Mouse (Mus musculus) forelimb bud, embryonic 11.5 days (tissue): ENCODE data around the gene Chuk.
A peak's percentile ranks its signal among the peaks of the same experiment; 100 is the strongest.

Source experiments
- DNase-seq: peaks from one replicate; pipeline ENCODE4 v3.0.0-alpha.2; 2012; ENCODE audit warnings: low read depth, low spot score

Gene Chuk

DNA sequence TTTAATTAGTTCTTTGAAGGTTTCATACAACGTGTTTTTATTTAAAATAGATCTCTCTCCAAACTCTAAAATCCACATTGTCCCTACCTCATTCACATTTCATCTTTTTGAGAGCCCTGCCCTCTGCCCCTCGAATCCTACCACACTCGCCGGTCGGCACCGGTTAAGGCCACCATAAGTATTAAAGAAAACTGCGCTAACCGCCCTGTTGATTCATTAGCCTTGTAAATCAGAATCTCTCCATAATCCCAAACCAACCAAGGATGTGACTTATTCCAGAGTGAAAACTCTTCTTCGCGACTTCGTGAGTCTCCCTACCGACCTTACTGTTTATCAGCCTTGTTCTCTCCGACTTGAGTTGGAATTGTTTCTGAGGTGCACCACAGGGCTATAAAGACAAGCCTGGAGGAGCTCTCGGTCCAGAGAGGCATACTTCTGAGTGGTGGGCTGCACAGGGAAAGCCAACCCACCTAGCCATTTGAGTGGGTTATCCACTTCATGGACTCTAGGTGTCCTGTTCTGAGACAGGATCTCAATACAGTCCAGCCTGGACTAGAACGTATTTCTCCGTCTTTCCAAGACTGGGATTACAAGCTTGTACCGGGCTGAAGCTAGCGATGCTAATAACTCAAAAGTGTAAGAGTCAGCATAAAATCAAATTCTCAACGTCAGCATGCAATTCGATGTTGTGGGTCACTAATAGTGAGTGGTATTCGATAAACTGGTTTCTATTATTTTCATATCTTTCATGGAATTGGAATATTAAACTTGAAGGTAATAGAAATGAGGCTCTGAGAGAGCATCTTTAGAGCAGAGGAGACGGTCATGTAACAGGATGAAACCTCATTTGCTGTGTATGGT, 611 bp upstream of the Chuk start:
- DNase-seq, result peak; percentile 13

DNA sequence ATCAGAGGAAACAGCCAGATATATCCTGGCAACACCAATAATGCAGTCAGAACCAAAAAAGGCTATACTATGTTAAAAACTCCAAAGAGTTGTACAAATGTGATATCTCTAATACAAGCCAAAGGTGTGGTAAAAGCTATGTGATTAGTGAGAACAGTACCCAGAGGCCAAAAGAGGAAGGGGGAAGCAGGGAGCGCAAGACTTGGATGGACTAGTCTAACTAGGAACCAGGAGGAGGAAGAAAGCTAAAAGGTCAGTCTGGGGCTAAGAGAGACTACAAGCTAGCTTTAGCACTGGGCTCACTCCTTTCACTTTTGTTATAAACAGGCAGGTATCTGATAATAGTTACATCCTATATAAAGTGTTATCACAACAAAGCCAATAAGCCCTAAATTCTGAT, 2.9 kb downstream of the Chuk start:
- no peak for DNase-seq

DNA sequence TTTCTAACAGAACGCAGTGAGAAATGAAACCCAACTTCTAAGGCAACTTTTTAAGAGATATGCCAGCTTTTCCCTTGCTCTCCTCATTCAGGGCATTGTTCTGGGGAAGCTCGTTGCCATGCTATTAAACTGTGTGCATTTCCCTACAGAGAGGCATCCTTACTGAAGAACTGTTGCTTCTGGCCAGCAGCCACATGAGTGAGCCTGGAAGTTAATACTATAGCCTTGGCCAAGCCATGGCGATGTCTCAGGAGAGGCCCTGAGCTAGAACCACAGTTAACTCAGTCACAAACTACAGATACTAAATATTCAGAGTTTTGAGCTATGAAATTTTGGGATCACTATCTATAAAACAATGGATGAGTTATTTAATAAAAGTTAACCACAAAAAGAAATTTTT, 4.3 kb downstream of the Chuk start:
- no peak for DNase-seq

DNA sequence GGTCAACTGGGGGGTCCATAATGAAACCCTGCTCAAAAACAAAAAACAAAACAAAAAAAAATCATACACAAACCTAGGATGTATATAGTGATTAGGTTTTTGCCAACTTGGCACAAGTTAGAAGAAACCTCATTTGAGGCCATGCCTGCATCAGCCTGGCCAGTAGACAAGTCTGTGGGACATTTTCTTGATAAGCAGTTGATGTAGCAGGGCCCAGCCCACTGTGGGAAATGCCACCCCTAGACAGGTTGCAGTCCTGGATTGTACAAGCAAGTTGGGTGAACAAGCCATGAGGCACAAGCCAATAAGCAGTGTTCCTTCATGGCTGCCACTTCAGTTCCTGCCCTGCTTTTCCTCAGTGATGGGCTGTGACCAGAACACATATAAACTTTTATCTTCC, 6.4 kb downstream of the Chuk start:
- no peak for DNase-seq

DNA sequence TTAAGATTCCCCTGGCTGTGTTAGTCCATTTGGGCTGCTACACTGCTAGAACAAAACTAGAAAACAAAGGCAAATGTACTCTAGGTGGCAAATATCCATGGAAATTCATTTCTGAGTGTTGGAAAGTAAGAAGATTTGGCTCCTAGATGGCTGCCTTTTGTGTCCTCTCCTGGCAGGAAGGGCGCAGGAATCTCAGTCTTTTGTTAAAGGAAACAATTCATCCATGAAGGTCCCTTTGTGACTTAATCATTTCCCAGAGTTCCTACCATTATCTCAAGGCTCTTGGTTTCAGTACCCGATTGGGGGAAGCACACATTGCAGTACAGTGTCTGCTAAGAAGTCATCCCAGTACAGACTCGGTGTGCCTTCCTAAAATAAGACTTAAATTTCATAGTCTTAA, 21.0 kb downstream of the Chuk start:
- DNase-seq, result no peak

DNA sequence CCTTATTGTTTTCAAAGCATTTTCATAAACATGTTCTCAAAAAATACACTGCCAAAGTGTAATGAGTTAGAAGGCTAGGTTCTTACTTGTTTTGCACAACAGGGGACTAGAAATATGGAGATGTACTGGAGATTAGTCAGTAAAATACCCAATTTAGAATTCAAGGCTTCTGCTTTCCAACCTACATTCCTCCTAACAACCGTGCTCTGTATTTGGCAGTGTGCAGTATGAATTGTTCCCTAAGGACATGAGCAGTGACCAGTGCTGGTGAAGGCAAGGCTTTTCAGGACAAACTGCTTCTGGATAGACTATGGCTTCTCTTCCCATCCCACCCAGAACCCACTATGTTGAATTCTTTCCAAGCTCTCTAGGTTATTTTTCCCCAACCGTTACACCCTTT, 26.4 kb downstream of the Chuk start:
- DNase-seq, result no peak

DNA sequence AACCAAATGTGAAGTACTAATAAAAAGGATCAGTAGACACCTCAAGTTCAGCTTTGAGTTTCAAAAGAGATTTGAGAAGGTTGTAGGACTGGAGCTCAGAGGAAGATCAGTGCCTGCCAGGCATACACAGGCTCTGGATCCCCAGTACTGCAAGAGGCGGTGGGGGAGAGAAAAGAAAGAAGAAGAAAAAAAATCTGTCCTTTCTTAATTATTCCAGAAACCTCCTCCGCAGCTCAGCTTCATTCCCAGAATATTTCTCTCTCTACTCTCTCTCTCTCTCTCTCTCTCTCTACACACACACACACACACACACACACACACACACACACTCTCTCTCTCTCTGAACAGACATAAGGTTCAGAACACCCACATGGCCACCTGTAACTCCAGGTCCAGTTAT, 27.3 kb downstream of the Chuk start:
- DNase-seq, result no peak

DNA sequence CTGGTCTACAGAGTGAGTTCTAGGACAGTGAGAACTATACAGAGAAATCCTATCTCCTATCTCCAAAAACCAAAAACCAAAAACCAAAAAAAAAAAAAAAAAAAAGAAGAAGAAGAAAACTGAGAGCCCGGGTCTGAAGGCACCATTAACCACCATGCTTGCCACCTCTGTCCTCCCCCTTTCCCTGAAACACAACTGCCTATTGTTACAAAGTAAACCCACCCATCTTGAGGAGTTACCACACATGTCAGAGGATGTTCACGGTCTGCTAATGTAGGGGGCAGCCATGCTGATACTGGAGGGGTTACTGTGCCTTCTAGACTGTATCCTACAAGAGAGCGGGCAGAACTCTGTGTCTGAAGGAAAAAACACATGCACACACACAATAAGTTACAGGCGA, 30.3 kb downstream of the Chuk start:
- no peak for DNase-seq

DNA sequence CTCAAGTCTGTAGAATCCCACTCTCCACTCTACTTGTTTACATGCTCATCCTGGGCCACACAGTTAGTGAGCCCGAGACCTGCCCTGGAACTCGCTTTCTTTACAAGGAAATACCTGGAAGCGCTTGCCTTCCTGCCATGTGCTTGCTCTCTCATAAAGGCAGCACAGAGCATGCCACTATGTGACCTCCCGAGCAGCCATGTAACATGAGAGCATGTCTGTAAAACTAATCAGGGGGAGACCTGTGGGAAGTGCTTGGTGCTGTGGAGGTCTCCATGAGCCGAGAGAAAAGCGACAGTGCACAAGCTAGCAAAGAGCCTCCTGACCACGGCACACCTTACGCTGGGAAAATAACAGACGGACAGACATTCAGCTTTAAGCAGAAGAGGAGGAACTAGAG, 30.8 kb downstream of the Chuk start:
- peak; percentile 67 for DNase-seq

DNA sequence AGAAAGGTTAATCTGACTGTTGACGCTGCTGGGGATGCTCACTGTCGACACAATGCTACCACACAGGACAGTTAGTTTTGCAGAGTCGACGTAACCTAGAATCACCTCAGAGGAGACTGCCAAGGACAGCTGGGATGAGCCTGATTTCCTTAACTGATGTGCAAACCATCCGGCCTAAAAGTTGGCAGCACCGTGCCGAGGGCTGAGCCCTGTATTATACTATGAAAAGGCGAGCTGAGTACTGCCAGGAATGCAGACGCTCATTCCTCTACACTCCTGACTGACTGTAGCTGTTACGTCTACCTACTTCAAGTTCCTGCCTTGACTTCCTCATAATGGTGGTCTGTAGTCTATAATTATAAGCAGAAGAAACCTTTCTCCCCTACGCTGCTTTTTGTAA, 32.3 kb downstream of the Chuk start:
- DNase-seq, result no peak

DNA sequence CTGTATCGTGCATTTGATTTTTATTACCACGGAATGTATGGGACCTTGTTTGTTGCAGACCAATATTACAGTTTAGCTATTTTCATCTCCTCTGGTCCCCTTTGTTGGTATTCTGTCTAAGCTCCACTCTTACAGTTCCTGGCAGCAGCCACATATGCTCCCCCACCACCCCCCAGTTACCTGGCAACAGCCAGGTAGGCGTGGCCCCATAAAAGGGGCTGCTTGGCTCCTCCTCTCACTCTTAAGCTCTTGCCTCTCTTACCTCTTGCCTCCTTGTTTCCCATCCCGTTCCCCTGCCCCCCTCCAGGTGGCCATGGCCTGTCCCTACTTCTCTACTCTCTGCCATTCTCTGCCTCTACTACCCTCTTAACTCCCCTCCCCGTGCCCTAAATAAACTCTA, 36.1 kb downstream of the Chuk start:
- no peak for DNase-seq

DNA sequence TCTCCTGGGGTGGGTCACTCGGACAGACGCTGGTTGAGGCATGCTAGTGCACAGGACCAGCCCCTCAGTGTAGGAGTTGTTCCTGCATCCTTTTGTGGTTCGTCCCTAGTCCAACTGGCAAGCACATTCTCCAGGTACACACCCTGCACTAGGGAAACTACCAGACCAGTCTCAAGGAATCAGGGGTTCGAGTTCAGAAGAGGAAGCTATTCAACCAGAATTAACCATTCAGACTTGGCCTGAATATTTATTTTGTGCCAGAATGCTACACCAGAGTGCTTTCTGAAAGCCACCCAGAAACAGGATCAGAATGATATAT, 37.4 kb downstream of the Chuk start:
- no peak for DNase-seq

DNA sequence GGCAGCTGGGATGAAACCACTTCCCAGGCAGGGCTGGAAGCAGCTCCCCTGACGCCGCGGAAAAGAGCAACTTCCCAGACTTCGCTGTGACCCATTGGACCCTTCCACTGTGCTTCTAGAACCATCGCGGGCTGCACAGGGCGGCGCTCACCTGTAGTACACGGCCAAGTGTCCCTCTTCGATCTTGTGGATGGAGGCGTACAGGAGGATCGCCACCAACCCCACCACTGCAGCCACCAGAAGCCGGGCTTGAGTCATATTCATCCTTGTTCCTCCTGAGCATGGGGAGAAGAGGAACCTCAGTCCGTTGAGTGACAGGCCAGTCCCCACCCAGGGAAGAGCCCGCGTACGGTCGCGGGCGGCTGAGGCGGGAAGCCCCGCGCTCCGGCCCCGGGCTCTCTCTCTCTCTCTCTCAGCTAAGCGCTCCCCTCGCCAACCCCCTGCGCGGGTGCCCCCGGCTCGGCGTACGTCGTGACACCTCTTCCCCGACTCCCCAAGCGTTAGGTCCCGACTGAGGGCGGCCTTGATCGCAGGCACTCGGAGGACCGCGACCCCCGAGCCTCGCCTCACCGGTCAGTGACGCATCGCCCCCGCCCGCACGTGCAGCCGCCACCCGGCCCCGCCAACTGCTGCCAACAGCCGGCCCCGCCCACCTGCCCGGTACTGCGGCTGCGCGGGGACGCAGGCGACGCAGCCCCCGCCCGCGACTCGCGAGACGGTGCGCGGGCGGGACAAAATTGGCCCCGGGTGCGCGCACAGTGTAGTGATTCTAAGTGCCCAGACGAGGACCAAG, 38.0 kb downstream of the Chuk start, which contains the start of gene Erlin1:
TSS of gene Erlin1 (minus strand) at position 665 of the 793 bp plus-strand sequence.
- peak; percentile 72 for DNase-seq

DNA sequence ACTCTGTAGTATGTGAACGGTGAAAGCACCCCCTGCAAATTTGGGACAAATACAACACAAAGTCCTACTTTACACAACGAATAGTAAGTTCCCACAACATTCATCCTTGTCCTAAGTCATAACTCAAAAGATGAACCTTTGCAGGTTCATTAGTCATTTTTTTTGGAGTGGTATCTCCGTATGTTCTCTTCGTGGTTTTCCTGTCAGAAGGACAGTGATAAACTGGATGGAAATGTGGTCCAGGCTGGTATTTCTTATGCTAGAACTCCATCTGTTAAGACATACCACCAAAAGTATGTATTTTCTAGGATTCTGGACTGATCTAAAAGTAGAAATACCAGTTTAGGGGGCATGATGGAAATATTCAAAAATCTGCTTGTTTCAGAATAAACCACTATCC, 39.0 kb downstream of the Chuk start:
- no peak for DNase-seq

DNA sequence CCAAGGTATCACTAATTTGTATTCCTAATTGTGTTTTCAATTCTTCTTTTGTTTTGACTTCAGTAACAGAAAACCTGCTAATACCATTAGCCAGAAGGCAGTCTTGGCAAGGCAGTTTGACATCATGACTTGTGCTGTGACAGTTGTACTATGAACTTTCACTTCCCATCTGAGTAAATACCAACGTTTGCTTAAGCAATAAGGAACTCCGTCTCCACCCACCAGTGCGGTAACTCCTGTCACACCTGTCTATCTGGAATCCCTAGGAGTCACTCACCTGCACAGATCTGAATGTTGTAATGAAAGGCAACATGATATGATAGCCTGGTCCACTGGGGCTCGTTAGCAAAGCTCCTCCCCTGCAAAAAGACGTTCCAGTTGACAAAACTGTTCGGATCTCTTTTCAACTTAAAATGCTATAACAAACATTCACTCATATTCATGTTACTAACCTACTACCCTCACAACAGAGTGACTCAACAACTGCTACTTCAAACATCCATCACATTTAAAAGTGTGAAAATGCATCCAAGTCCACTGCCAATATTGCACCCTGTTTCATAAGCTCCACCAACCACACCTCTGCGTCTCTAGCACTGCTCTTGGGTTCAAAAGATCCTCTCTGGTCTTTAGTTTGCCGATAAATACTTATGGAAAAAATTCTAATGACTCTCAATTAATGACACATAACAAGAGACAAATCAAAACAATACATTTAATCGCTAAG, 39.8 kb downstream of the Chuk start:
- no peak for DNase-seq

DNA sequence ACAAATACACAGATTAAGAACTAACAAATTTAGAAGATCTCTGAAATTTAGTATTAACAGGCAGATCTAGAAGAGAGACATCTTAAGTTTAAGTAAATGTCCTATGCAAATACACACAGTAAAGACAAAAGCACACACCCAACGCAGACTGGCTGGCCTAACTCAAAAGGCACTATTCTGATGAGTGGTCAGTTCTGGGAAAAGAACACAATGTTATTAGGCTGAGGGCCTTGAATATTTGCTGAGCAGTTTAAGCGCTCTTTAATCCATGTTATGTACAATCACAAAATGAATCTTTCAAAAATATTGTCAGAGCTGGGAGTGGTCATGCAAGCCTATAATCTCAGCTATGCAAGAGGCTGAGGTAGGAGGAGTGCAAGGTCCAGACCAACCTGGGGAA, 42.5 kb downstream of the Chuk start:
- no peak for DNase-seq

DNA sequence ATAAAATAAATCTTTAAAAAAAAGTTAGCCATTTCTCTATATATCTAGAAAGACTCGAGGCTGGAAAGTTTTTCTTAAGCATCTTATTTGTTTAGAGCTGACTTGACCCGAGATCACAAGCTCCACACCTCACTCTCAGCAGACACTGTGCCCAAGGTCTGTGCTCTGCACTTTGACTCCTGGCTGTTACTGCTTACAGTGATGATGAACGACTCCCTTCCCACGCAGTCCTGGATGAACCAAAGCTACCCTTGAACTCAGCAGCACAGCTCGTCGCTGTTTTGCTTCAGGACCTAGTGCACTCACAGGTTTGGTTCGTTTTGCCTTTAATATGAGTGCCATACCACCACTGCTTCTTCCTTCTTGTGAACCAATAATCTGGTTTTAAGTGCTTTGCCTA, 43.5 kb downstream of the Chuk start:
- no peak for DNase-seq

DNA sequence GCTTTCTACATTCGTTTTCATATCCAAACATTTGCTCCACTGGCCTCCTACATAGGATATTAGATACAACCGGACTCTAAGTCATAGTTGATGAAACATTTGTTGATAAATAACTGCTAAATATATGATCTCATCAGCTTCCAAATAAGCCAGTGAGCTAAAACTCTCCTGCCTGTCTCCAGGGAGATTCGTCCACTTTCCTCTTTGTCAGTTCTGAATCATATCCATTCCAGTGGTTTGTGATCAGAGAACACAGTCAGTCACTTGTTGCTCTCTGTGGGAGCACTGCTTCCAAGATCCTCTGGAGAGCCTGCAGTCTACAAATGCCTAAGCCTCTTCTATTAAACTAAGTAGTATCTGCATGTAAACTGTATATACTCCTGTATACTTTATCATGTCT, 47.1 kb downstream of the Chuk start:
- no peak for DNase-seq

DNA sequence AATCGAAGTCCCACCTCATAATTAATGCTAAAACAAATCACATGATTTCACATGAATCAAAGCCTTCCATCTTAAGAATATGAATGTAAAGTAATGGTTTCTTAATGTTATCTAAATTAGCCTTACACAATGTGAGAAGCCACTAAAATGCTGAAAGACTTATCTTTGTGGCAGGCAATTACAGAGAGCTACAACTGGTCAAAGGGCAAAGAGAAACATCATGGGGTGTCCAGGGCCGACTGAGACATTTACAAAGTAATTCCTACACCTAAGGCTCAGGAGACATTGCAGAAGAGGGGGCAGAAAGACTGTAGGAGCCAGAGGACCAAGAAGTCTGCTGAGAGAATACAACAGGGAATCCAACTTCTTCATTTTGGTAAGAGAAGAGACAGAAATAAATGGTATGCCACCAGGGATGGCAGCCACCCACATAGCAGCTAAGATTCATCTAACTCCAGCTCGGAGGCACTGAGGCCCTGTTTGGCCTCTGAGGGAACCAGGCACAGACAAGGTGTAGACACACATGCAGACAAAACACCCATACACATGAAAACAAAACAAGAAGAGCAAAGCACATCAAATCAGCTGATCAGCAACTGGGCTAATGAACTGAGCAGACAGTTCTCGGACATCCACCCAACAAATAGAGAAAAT, 52.0 kb downstream of the Chuk start:
- no peak for DNase-seq

DNA sequence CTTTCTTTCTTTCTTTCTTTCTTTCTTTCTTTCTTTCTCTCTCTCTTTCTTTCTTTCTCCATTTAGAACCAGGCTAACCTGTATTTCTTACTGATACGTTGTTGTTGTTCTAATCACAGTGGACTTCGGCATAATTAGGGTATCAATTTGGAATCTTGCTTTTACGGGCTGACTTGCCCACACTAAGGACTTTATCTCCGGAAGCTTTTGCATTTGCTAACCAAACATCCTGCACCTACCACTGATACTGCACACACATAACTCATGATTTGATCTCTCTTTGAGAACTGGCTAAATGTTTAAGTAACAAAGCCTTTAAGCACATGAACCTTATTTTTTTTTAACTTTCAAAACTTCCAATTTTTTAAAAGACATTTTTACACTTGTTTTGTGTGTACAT, 56.9 kb downstream of the Chuk start:
- DNase-seq, result no peak

DNA sequence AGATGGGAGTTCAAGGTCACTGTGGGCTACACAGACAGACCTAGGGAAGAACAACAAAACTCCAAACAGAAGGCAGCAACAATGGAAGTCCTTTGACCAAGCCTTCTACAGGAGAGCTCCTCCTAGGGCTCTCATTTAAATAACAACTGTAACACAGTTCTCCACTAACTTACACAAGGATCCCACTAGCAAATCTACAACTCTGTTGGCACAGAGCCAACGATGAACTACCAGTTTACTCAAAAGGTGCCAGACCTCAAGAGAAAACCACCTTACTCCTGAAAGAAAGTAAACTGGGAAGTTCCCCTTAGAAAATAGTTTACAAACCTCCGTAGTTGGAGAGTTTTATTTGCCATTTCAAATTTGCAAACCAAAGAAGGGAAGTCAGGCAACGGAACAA, 58.0 kb downstream of the Chuk start:
- DNase-seq, result no peak

DNA sequence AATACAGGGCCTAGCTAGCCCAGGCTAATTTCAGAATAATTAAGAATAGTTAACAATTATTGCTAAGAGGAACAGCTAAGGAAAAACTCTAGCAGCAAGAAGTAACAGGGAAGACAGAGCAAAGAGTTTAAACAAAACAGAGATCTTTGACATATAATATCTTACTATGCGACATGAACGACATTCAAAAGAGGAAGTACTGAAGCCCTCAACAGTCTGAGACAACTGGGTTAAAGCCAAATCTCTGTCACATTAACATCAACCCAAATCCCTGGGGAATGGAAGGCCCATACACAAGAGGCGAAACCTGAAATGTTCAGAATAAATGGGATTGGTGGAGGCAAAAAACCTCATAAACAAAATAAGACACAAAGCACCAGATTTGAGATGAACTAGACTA, 61.4 kb downstream of the Chuk start:
- no peak for DNase-seq
